Mouse (Mus musculus) C2C12 (cell line): Measurements from ENCODE around the gene Gpc5.

ENCODE experiments used
- CTCF ChIP-seq: IDR thresholded peaks from one replicate; pipeline ENCODE4 v1.5.1; 2011; ENCODE audit not compliant: control insufficient read depth, insufficient read depth, insufficient read length
- FOSL1 ChIP-seq: IDR thresholded peaks from one replicate; pipeline ENCODE4 v1.8.0; 2011; ENCODE audit warnings: mild to moderate bottlenecking, low read length; ENCODE audit not compliant: poor library complexity, insufficient read depth, severe bottlenecking
- MYOD1 ChIP-seq: IDR thresholded peaks from one replicate; pipeline ENCODE4 v1.6.1; 2011; ENCODE audit warnings: low read depth; ENCODE audit not compliant: control insufficient read depth, insufficient read length

GRCm38 (mm10) chr14:115047990-115048862 lies 43.8 kb upstream of the Gpc5 start:
- TF ChIP-seq CTCF: no peak
- no peak for TF ChIP-seq MYOD1
- no peak for TF ChIP-seq FOSL1
